Mouse (Mus musculus): Measurements from ENCODE around the gene Olfr323. TPM values are rescaled to one million over a fixed set of nuclear protein-coding genes. Genes with fewer than 3 reads are reported as not detected.

Olfr323 gene
- total RNA-seq (2021) = not detected
- long read RNA-seq, experiment 1 = 0 reads
- long read RNA-seq, experiment 2 = 0 reads

GRCm38 (mm10) chr11:58630401-58630800 lies at the start of gene Olfr323:
Gene Olfr323 (minus strand): TSS chr11:58630501.
- Histone ChIP-seq H3K27ac (no peak within 1 kb of the TSS), H3K4me3 (no peak within 1 kb of the TSS)
- intact Hi-C loops (cut with DNase I) = loop anchor here (10.0 kb wide), 1 partner anchor 336 kb away; no protein-coding TSS in a partner anchor
- TF ChIP-seq CTCF (IDR thresholded peaks at IDR 0.05) = no peak
- no peak for DNase-seq

- no peak overlapping the region for H3K4me3 ChIP-seq
- no peak for TF ChIP-seq CTCF (IDR thresholded peaks at IDR 0.05)
- H3K27ac ChIP-seq = no peak overlapping the region
- intact Hi-C loops (cut with DNase I) = no loop called here
- DNase-seq = no peak
Measured at GRCm38 (mm10) chr11:58671825-58672224, 41.5 kb upstream of the Olfr323 start.

GRCm38 (mm10) chr11:58669252-58669651 lies 39.0 kb upstream of the Olfr323 start:
- intact Hi-C loops (cut with DNase I) = no loop called here
- Histone ChIP-seq H3K27ac (no peak overlapping the region), H3K4me3 (no peak overlapping the region)
- TF ChIP-seq CTCF (IDR thresholded peaks at IDR 0.05) = no peak
- no peak for DNase-seq

- no peak for DNase-seq
- no peak within 1 kb of the TSS for H3K27ac ChIP-seq
- no peak for TF ChIP-seq CTCF (IDR thresholded peaks at IDR 0.05)
- intact Hi-C loops (cut with DNase I) = no loop called here
- no peak within 1 kb of the TSS for H3K4me3 ChIP-seq
Measured at GRCm38 (mm10) chr11:58658596-58658995, 28.3 kb upstream of the Olfr323 start, which contains the start of gene Olfr322. Gene Olfr322 (plus strand): TSS chr11:58658782.

- Histone ChIP-seq H3K27ac (no peak overlapping the region), H3K4me3 (no peak overlapping the region)
- intact Hi-C loops (cut with DNase I) = no loop called here
- no peak for TF ChIP-seq CTCF (IDR thresholded peaks at IDR 0.05)
- no peak for DNase-seq
Measured at GRCm38 (mm10) chr11:58655151-58655550, 24.9 kb upstream of the Olfr323 start.

- Histone ChIP-seq H3K27ac (no peak overlapping the region), H3K4me3 (no peak overlapping the region)
- peak; percentile 63 for TF ChIP-seq CTCF (IDR thresholded peaks at IDR 0.05)
- DNase-seq = peak; percentile 30
- intact Hi-C loops (cut with DNase I) = no loop called here
Measured at GRCm38 (mm10) chr11:58643350-58643749, 13.0 kb upstream of the Olfr323 start.

GRCm38 (mm10) chr11:58641638-58642358 lies 11.5 kb upstream of the Olfr323 start:
- intact Hi-C loops (cut with DNase I) = no loop called here
- no peak for DNase-seq
- H3K4me3 ChIP-seq = no peak overlapping the region
- no peak for TF ChIP-seq CTCF (IDR thresholded peaks at IDR 0.05)
- H3K27ac ChIP-seq = no peak overlapping the region

GRCm38 (mm10) chr11:58641057-58641456 lies 10.8 kb upstream of the Olfr323 start:
- no peak overlapping the region for H3K27ac ChIP-seq
- intact Hi-C loops (cut with DNase I) = no loop called here
- no peak overlapping the region for H3K4me3 ChIP-seq
- no peak for TF ChIP-seq CTCF (IDR thresholded peaks at IDR 0.05)
- no peak for DNase-seq

- intact Hi-C loops (cut with DNase I) = no loop called here
- DNase-seq = peak; percentile 24
- Histone ChIP-seq H3K27ac (no peak within 1 kb of the TSS), H3K4me3 (peak within 1 kb of the TSS; percentile 53)
- no peak for TF ChIP-seq CTCF (IDR thresholded peaks at IDR 0.05)
Measured at GRCm38 (mm10) chr11:58640272-58640867, 10.1 kb upstream of the Olfr323 start, which contains the start of gene Trim58. Gene Trim58 (plus strand): TSS chr11:58640465.

GRCm38 (mm10) chr11:58638176-58638701 lies 7.9 kb upstream of the Olfr323 start:
- no peak for TF ChIP-seq CTCF (IDR thresholded peaks at IDR 0.05)
- no peak overlapping the region for H3K4me3 ChIP-seq
- peak; percentile 69 for DNase-seq
- intact Hi-C loops (cut with DNase I) = loop anchor here (5.0 to 10.0 kb wide), 2 partner anchors 236 to 343 kb away; no protein-coding TSS in a partner anchor
- no peak overlapping the region for H3K27ac ChIP-seq

GRCm38 (mm10) chr11:58636376-58636977 lies 6.2 kb upstream of the Olfr323 start:
- H3K4me3 ChIP-seq = no peak overlapping the region
- intact Hi-C loops (cut with DNase I) = loop anchor here (5.0 to 10.0 kb wide), 2 partner anchors 234 to 342 kb away; no protein-coding TSS in a partner anchor
- peak; percentile 78 for TF ChIP-seq CTCF (IDR thresholded peaks at IDR 0.05)
- no peak overlapping the region for H3K27ac ChIP-seq
- DNase-seq = peak; percentile 51

- DNase-seq = no peak
- intact Hi-C loops (cut with DNase I) = loop anchor here (5.0 to 10.0 kb wide), 2 partner anchors 233 to 340 kb away; no protein-coding TSS in a partner anchor
- no peak for TF ChIP-seq CTCF (IDR thresholded peaks at IDR 0.05)
- Histone ChIP-seq H3K27ac (no peak overlapping the region), H3K4me3 (no peak overlapping the region)
Measured at GRCm38 (mm10) chr11:58634878-58635277, 4.6 kb upstream of the Olfr323 start.

GRCm38 (mm10) chr11:58626146-58626545 lies 4.2 kb downstream of the Olfr323 start:
- H3K4me3 ChIP-seq = no peak overlapping the region
- intact Hi-C loops (cut with DNase I) = no loop called here
- no peak overlapping the region for H3K27ac ChIP-seq
- TF ChIP-seq CTCF (IDR thresholded peaks at IDR 0.05) = no peak
- DNase-seq = no peak
